Mouse (Mus musculus) cerebellum, adult 2 months (tissue): Measurements from ENCODE around the gene Tmem37.

Experiments used
- CTCF ChIP-seq: fragments of 200-500 bp; IDR thresholded peaks from 2 replicates; pipeline ENCODE4 v1.5.1; 2011; ENCODE audit warnings: low read depth, mild to moderate bottlenecking, control low read depth, low read length, moderate library complexity, borderline replicate concordance; ENCODE audit not compliant: insufficient read depth
- POLR2A ChIP-seq: fragments of 200-500 bp; IDR thresholded peaks from 2 replicates; pipeline ENCODE4 v1.6.1; 2011; ENCODE audit warnings: low read length, control low read depth, borderline replicate concordance; ENCODE audit not compliant: insufficient read depth

- TF ChIP-seq CTCF (no peak), POLR2A (no peak)
Measured at GRCm38 (mm10) chr1:120089180-120089579, 15.3 kb upstream of the Tmem37 start.
